Mouse (Mus musculus): ENCODE data around the gene Frmd4a.

DNA sequence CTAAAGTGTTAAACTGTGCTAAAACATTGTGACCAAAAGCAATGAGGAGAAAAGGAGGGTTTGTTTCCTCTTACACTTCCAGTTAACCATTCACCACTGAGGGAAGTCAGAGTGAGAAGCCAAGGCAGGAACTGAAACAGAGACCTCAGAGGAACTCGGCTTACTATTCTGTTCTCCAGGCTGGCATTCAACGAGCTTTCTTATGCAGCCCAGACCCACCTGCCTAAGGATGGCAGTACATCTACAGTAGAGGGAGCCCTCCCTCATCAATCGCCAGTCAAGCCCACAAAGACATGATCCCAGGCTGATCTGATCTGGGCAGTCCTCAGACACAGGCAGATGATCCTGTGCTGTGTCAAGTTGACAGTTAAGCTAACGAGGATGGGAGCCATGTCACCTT is 555.9 kb downstream of the Frmd4a start:
- TF ChIP-seq POLR2A (IDR thresholded peaks at IDR 0.05; ENCODE audit: low read depth, low read length): no peak
- no peak for TF ChIP-seq CTCF (IDR thresholded peaks at IDR 0.05; ENCODE audit: extremely low read depth, insufficient read depth, insufficient read length, insufficient replicate concordance)

Measured in spleen, adult 2 months (tissue).